Mouse (Mus musculus) intestine, embryonic 14.5 days (tissue): ENCODE measurements around the gene Babam2. TPM values are rescaled to one million over a fixed set of nuclear protein-coding genes. Genes with fewer than 3 reads are reported as not detected.

Source experiments
- ATAC-seq: fragments of 200-750 bp; cut with Nextera tagmentation; replicated peaks from 2 replicates; pipeline ENCODE4 v1.8.0; 2017; ENCODE audit warnings: low read depth, moderate number of reproducible peaks, moderate TSS enrichment, moderate library complexity; ENCODE audit not compliant: low FRiP score, low TSS enrichment
- DNase-seq: peaks from one replicate; pipeline ENCODE4 v3.0.0-alpha.2; 2018; ENCODE audit warnings: low spot score
- H3K27ac ChIP-seq: fragments of 300-500 bp; sonication (generic); 2 replicates; pipeline ENCODE4 v1.5.1; 2014; ENCODE audit warnings: low read depth, mild to moderate bottlenecking, control low read depth
- H3K27me3 ChIP-seq: fragments of 300-500 bp; sonication (generic); replicated peaks from 2 replicates; pipeline ENCODE4 v1.6.1; 2014; ENCODE audit warnings: low read length, control low read depth; ENCODE audit not compliant: control insufficient read depth, insufficient read depth
- H3K36me3 ChIP-seq: fragments of 300-500 bp; sonication (generic); 2 replicates; pipeline ENCODE4 v1.6.1; 2014; ENCODE audit warnings: low read length, control low read depth; ENCODE audit not compliant: control insufficient read depth, insufficient read depth
- H3K4me1 ChIP-seq: fragments of 300-500 bp; sonication (generic); replicated peaks from 2 replicates; pipeline ENCODE4 v1.6.1; 2014; ENCODE audit warnings: low read length, control low read depth, mixed read lengths; ENCODE audit not compliant: control insufficient read depth, insufficient read depth
- H3K4me2 ChIP-seq: fragments of 300-500 bp; sonication (generic); 2 replicates; pipeline ENCODE4 v1.6.1; 2014; ENCODE audit warnings: low read length
- H3K4me3 ChIP-seq: fragments of 300-500 bp; sonication (generic); 2 replicates; pipeline ENCODE4 v1.5.1; 2014; ENCODE audit warnings: low read depth, low read length, control low read depth, mixed read lengths
- H3K9ac ChIP-seq: fragments of 300-500 bp; sonication (generic); 2 replicates; pipeline ENCODE4 v1.6.1; 2014; ENCODE audit warnings: mild to moderate bottlenecking, low read length
- H3K9me3 ChIP-seq: fragments of 300-500 bp; sonication (generic); 2 replicates; pipeline ENCODE4 v1.6.1; 2016; ENCODE audit warnings: low read length, control low read depth; ENCODE audit not compliant: control insufficient read depth
- WGBS: fragments of 180-500 bp; shearing (Covaris S2); extraction: QIAGEN DNeasy Blood & Tissue Kit; methylation state at CpG from one replicate; pipeline ENCODE4 v1.1.7; 2014; 5-methylcytosine and 5-hydroxymethylcytosine counted together
- polyA plus RNA-seq: library from polyadenylated mRNA; unstranded; fragments of >200 nt; fragmentation: Nextera tagmentation; extraction: Ambion mirVana; gene quantifications from 2 replicates; pipeline ENCODE4 v1.2.1, GENCODE M21; 2014

Babam2 gene
- polyA plus RNA-seq, 1 experiment from 2014 or later: 43.5 TPM

DNA sequence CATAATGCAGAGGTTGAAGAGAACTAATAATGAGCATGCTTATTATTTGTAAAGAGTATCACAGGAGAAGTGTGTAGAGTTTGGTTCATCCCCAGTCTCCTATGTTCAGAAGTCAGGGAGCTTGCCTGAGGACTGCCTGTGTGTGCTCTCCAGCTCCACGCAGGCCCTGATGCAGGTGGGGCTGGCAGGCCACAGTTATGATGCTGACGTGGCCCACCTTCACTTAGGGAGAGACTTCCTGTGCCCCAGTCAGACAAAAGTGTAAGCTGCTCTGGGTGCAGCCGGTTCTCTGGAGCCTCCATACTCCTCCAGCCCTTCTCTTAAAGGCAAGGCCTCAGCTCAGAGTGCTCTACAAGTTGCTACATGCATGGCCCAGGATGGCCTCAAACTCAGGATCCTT is 123.3 kb downstream of the Babam2 start:
- 75% methylated on average over 3 of the region's 3 CpGs for WGBS
- no peak for DNase-seq
- Histone ChIP-seq H3K27ac (no peak overlapping the region), H3K4me3 (no peak overlapping the region), H3K9me3 (no peaks in the 10 kb centered on the region), H3K36me3 (no peaks in the 10 kb centered on the region), H3K27me3 (no peaks in the 10 kb centered on the region), H3K4me2 (no peak overlapping the region), H3K9ac (no peak overlapping the region), H3K4me1 (no peaks in the 10 kb centered on the region)
- ATAC-seq: no peak

DNA sequence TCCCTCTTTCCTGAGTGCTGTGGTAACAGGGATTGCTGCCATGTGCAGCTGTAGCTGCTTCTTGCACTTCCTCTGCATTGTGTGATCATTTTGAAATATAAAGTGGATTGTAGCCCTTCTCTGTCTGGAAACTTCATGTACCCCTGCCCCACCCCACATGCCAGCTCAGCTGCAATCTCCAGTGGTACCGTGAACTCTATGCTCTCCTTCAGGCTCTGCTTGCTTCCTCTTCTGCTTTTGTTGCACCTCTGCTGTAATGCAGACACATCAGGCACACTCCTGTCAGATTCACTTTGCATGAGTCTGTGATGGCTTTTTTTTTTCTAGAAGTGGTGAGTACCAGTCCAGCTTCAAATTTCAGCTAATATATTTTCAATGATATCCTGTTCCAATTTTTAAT is 123.7 kb downstream of the Babam2 start:
- ATAC-seq: no peak
- Histone ChIP-seq H3K36me3 (no peaks in the 10 kb centered on the region), H3K9ac (no peak overlapping the region), H3K27me3 (no peaks in the 10 kb centered on the region), H3K9me3 (no peaks in the 10 kb centered on the region), H3K4me1 (no peaks in the 10 kb centered on the region), H3K4me3 (no peak overlapping the region), H3K4me2 (no peak overlapping the region), H3K27ac (no peak overlapping the region)
- 92% methylated on average over 1 of the region's 1 CpGs for WGBS
- no peak for DNase-seq

DNA sequence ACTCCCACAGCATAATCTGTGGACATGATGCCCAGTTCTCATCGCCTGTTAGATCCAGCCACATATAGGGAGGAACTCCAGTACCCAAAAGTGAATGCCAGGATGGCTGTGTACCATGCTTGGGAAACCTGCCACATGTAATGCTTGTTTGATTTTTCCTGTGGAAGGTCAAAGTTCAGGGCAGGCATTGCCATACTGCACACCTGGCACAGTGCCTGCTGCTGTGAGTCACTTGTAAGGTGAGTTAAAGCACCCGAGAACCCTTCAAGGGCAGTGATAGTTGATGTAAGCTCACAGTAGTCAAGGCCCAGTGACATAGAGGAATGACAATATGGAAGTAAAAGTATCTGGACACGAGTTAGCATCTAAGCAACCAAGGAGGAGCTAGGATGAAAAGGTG is 126.2 kb downstream of the Babam2 start:
- DNase-seq (no peak), ATAC-seq (no peak)
- no peaks in the 10 kb centered on the region for H3K27me3 ChIP-seq
- no peaks in the 10 kb centered on the region for H3K9me3 ChIP-seq
- 84% methylated on average over 3 of the region's 3 CpGs for WGBS
- no peaks in the 10 kb centered on the region for H3K36me3 ChIP-seq
- no peak overlapping the region for H3K9ac ChIP-seq
- H3K4me3 ChIP-seq: no peak overlapping the region
- H3K4me1 ChIP-seq: no peaks in the 10 kb centered on the region
- no peak overlapping the region for H3K27ac ChIP-seq
- no peak overlapping the region for H3K4me2 ChIP-seq

DNA sequence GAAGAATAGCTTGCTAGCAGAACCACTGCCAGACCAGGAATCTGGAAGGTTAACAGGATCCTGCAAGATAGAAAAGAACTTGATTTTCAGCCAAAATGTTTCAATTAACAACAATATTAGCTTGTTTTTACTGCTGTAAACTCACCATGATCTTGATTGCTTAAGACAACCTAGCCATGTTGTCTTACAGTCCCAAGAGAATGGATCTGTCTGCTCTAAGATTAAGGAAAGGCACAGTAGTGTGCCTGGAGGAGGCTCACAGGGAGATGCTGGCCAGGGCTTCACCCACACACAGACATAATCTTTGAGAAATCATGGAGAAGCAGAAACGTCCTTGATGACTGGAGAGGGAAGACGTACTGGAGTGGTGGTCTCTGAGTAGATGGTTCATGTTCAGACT is 126.6 kb downstream of the Babam2 start:
- Histone ChIP-seq H3K4me3 (no peak overlapping the region), H3K4me1 (no peaks in the 10 kb centered on the region), H3K27ac (no peak overlapping the region), H3K9ac (no peak overlapping the region), H3K36me3 (no peaks in the 10 kb centered on the region), H3K27me3 (no peaks in the 10 kb centered on the region), H3K9me3 (no peaks in the 10 kb centered on the region), H3K4me2 (no peak overlapping the region)
- WGBS: 84% methylated on average over 2 of the region's 2 CpGs
- ATAC-seq: no peak
- DNase-seq: no peak

DNA sequence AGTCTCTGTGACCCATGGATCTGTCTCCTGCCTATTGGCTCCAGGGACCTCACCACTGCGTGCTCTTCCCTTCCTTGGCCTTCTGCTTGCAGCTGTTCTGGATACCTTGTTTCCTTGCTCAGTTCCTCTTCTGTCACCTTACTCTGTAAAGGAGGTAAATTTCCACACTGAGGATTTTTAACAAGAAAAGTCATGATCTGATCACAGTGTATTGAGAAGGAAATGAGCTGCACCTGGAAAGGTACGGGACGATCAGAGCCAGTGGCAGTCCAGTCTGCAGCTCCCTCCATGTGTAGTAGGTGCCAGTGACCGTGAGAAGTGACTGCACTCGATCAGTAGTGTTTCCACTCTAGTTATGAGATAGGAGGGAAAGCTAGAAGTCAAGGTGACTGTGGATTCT is 129.8 kb downstream of the Babam2 start:
- Histone ChIP-seq H3K4me1 (no peaks in the 10 kb centered on the region), H3K27me3 (no peaks in the 10 kb centered on the region), H3K9ac (no peak overlapping the region), H3K36me3 (no peaks in the 10 kb centered on the region), H3K27ac (no peak overlapping the region), H3K4me3 (no peak overlapping the region), H3K4me2 (no peak overlapping the region), H3K9me3 (no peaks in the 10 kb centered on the region)
- WGBS: 89% methylated on average over 5 of the region's 5 CpGs
- DNase-seq (no peak), ATAC-seq (no peak)

DNA sequence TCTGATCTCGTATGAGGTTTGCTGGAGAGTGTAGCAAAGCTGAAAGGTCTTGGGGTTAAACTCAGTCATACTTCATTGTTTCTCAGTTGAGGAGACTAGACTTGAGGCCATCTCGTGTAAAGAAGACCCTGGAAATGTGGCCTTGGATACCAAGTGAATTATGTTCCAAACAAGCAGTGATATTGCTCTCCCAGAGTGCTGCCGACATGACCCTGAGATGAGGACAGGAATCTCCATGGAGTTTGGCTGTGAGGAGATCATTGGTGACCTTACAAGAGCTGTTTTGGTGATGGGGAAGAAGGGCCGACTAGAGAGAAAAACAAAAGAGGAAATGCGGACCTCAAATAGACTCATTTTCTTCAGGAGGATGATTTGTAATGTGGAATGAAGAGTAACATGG is 130.4 kb downstream of the Babam2 start:
- Histone ChIP-seq H3K36me3 (no peaks in the 10 kb centered on the region), H3K9ac (no peak overlapping the region), H3K4me3 (no peak overlapping the region), H3K4me2 (no peak overlapping the region), H3K27me3 (no peaks in the 10 kb centered on the region), H3K9me3 (no peaks in the 10 kb centered on the region), H3K4me1 (no peaks in the 10 kb centered on the region), H3K27ac (no peak overlapping the region)
- ATAC-seq (no peak), DNase-seq (no peak)
- WGBS: 83% methylated on average over 5 of the region's 5 CpGs

DNA sequence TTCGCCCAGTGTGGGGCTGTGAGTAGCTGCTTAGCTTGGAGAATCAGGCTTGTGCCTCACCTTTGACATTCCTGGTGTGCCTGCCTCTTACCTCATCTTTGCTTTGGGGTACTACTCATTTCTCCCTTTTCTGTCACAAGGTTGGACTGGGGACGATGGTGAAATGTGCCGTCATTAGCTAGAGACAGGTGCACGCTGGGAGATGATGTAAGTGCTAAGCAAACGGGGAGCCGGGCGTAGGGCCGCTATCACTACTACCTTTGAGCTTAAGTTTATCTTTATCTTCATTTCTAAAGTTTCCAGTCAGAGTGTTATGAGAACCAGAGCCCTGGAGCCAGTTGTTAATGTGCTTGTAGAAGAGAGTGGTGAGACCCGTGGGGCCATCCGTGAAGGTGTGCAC is 131.3 kb downstream of the Babam2 start:
- Histone ChIP-seq H3K4me2 (no peak overlapping the region), H3K9me3 (no peaks in the 10 kb centered on the region), H3K4me3 (no peak overlapping the region), H3K4me1 (no peaks in the 10 kb centered on the region), H3K27ac (no peak overlapping the region), H3K9ac (no peak overlapping the region), H3K27me3 (no peaks in the 10 kb centered on the region), H3K36me3 (no peaks in the 10 kb centered on the region)
- no peak for ATAC-seq
- 86% methylated on average over 10 of the region's 10 CpGs for WGBS
- DNase-seq: no peak

DNA sequence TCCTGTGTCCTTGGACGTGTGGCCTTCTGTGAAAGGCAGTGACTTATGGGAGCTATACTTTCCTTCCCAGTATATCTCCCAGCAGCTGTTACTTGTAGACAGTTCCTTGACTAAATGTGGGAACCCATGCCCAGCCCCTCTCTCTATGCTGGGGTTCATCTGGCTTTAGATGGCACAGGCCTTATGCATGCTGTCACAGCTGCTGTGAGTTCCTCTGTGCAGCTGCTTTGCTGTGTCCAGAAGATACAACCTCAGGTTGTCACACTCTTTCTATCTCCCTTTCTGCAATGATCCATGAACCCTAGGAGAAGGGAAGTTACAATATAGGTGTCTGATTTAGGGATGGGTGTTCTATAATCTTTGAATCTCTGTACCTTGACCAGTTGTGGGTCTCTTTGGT is 132.1 kb downstream of the Babam2 start:
- H3K4me1 ChIP-seq: no peaks in the 10 kb centered on the region
- H3K36me3 ChIP-seq: no peaks in the 10 kb centered on the region
- no peak overlapping the region for H3K9ac ChIP-seq
- no peak for ATAC-seq
- no peak for DNase-seq
- H3K27me3 ChIP-seq: no peaks in the 10 kb centered on the region
- H3K9me3 ChIP-seq: 0 out of 2 replicates have a peak, but pooled peaks cover 7% of the 10 kb centered on the region
- 61% methylated on average over 1 of the region's 1 CpGs for WGBS
- no peak overlapping the region for H3K4me2 ChIP-seq
- H3K27ac ChIP-seq: no peak overlapping the region
- no peak overlapping the region for H3K4me3 ChIP-seq

DNA sequence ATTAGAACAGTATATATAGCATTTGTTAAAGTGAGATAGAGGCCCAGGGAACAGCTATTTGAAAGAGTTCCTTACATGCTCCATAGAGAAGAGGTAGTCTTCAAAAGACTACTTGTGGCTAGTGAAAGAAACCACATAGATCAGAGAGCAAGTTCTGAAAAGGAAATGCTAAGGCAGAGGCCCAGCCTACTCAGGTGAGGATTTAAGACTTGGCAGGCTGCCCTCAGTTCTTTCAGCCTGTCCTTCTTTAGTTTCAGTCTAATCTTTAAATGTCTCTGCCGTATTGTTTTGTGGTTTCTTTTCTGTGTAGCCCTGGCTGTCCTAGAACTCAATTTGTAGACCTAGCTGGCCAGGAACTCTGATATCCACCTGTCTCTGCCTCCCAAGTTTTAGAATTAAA is 134.1 kb downstream of the Babam2 start:
- Histone ChIP-seq H3K9ac (no peak overlapping the region), H3K36me3 (no peaks in the 10 kb centered on the region), H3K27ac (no peak overlapping the region), H3K4me3 (no peak overlapping the region), H3K4me2 (no peak overlapping the region), H3K4me1 (no peaks in the 10 kb centered on the region), H3K27me3 (no peaks in the 10 kb centered on the region), H3K9me3 (0 out of 2 replicates have a peak, but pooled peaks cover 8% of the 10 kb centered on the region)
- no peak for ATAC-seq
- DNase-seq: no peak
- WGBS: 79% methylated on average over 1 of the region's 1 CpGs
